Mouse (Mus musculus) MEL (cell line): ENCODE measurements around the gene Supt3.

ENCODE experiments used
- CTCF ChIP-seq, 3 experiments: IDR thresholded peaks in 2 of 3; conservative IDR thresholded peaks in 1 of 3; 2 replicates each; pipeline ENCODE4 v1.5.1; 2011 to 2012; ENCODE audit warnings: low read length in 3 of 3, low read depth in 2 of 3, mild to moderate bottlenecking in 2 of 3, improper control_type of control experiment in 1 of 3, inconsistent platforms in 1 of 3, mixed read lengths in 1 of 3, moderate library complexity in 1 of 3; ENCODE audit not compliant: control insufficient read depth in 1 of 3, insufficient read depth in 1 of 3, poor library complexity in 1 of 3, severe bottlenecking in 1 of 3
- MAFK ChIP-seq: IDR thresholded peaks from 2 replicates; pipeline ENCODE4 v1.6.1; 2011; ENCODE audit warnings: low read depth, mild to moderate bottlenecking, low read length, improper control_type of control experiment, borderline replicate concordance
- POLR2A ChIP-seq, 2 experiments: IDR thresholded peaks; 2 replicates each; pipeline ENCODE4 v1.6.1; 2011 to 2012; ENCODE audit warnings: low read length in 2 of 2, mild to moderate bottlenecking in 2 of 2, control low read depth in 1 of 2, improper control_type of control experiment in 1 of 2, low read depth in 1 of 2, moderate library complexity in 1 of 2; ENCODE audit not compliant: control insufficient read depth in 1 of 2, insufficient read depth in 1 of 2, poor library complexity in 1 of 2

- TF ChIP-seq MAFK (no peak), POLR2A (IDR thresholded peaks at IDR 0.05; ENCODE audit: control insufficient read depth in 1 of 2, insufficient read depth in 1 of 2, low read depth in 1 of 2, low read length in 2 of 2, poor library complexity in 1 of 2) (no peak), CTCF (IDR thresholded peaks at IDR 0.05 in 2 of 3, conservative IDR thresholded peaks at IDR 0.05 in 1 of 3; ENCODE audit: control insufficient read depth in 1 of 3, insufficient read depth in 1 of 3, low read depth in 2 of 3, low read length in 3 of 3, poor library complexity in 1 of 3, severe bottlenecking in 1 of 3) (no peak)
Measured at GRCm38 (mm10) chr17:44745378-44745777, 31.6 kb upstream of the Supt3 start.
